Mouse (Mus musculus): ENCODE measurements around the gene Espn. TPM values are rescaled to one million over a fixed set of nuclear protein-coding genes. Genes with fewer than 3 reads are reported as not detected.

Gene Espn
- total RNA-seq, 2 experiments from 2014 or later = 0.13 to 0.45 TPM

- intact Hi-C loops (cut with DNase I) = no loop called here
- no peak for TF ChIP-seq CTCF (IDR thresholded peaks at IDR 0.05)
These were observed 43.5 kb downstream of the Espn start for GRCm38 (mm10) chr4:152108673-152109072.

GRCm38 (mm10) chr4:152107971-152108509 is 44.1 kb downstream of the Espn start:
- intact Hi-C loops (cut with DNase I) = no loop called here
- DNase-seq = peak; percentile 73
- Histone ChIP-seq H3K27ac (0 out of 2 replicates have a peak overlapping the region, but pooled peaks have one; percentile 43), H3K4me3 (peak overlapping the region; percentile 59)
- TF ChIP-seq CTCF (IDR thresholded peaks at IDR 0.05) = no peak

More at GRCm38 (mm10) chr4:152108673-152109072, 43.5 kb downstream of the Espn start:
- no peak overlapping the region for H3K4me3 ChIP-seq
- DNase-seq = no peak
- no peak overlapping the region for H3K27ac ChIP-seq

GRCm38 (mm10) chr4:152107493-152107892 is 44.7 kb downstream of the Espn start:
- H3K4me3 ChIP-seq = peak overlapping the region; percentile 59

GRCm38 (mm10) chr4:152106746-152107145 is 45.4 kb downstream of the Espn start:
- DNase-seq = no peak
- Histone ChIP-seq H3K4me3 (no peak overlapping the region), H3K27ac (no peak overlapping the region)
- intact Hi-C loops (cut with DNase I) = no loop called here
- TF ChIP-seq CTCF (IDR thresholded peaks at IDR 0.05) = peak; percentile 5; the same call in 1 of the 2 replicates

More at GRCm38 (mm10) chr4:152107493-152107892, 44.7 kb downstream of the Espn start:
- intact Hi-C loops (cut with DNase I) = no loop called here
- no peak for TF ChIP-seq CTCF (IDR thresholded peaks at IDR 0.05)
- H3K27ac ChIP-seq = 0 out of 2 replicates have a peak overlapping the region, but pooled peaks have one; percentile 43
- DNase-seq = no peak

GRCm38 (mm10) chr4:152103025-152103424 is 49.1 kb downstream of the Espn start:
- TF ChIP-seq CTCF (IDR thresholded peaks at IDR 0.05) = peak; percentile 80
- peak; percentile 76 for DNase-seq
- intact Hi-C loops (cut with DNase I) = no loop called here
- Histone ChIP-seq H3K27ac (no peak overlapping the region), H3K4me3 (no peak overlapping the region)

GRCm38 (mm10) chr4:152101921-152102320 is 50.2 kb downstream of the Espn start:
- no peak overlapping the region; the same call in 1 of the 2 replicates for H3K4me3 ChIP-seq
- TF ChIP-seq CTCF (IDR thresholded peaks at IDR 0.05) = no peak
- H3K27ac ChIP-seq = no peak overlapping the region
- no peak for DNase-seq
- intact Hi-C loops (cut with DNase I) = no loop called here

- H3K4me3 ChIP-seq = peak overlapping the region; percentile 43
- intact Hi-C loops (cut with DNase I) = no loop called here
- H3K27ac ChIP-seq = peak overlapping the region; percentile 68
- no peak for DNase-seq
- TF ChIP-seq CTCF (IDR thresholded peaks at IDR 0.05) = no peak
These were observed 51.0 kb downstream of the Espn start for GRCm38 (mm10) chr4:152101081-152101653.

GRCm38 (mm10) chr4:152100541-152100940 is 51.6 kb downstream of the Espn start:
- Histone ChIP-seq H3K4me3 (peak overlapping the region; percentile 43), H3K27ac (peak overlapping the region; percentile 68)
- intact Hi-C loops (cut with DNase I) = no loop called here
- no peak for DNase-seq
- TF ChIP-seq CTCF (IDR thresholded peaks at IDR 0.05) = no peak

- intact Hi-C loops (cut with DNase I) = loop anchor here (2.0 kb wide), 1 partner anchor 117 kb away; no protein-coding TSS in a partner anchor
- no peak for DNase-seq
- Histone ChIP-seq H3K27ac (peak overlapping the region; percentile 92), H3K4me3 (peak overlapping the region; percentile 75)
- no peak for TF ChIP-seq CTCF (IDR thresholded peaks at IDR 0.05)
These were observed 54.0 kb downstream of the Espn start for GRCm38 (mm10) chr4:152097911-152098799.

- intact Hi-C loops (cut with DNase I) = loop anchor here (1.0 to 2.0 kb wide), 2 partner anchors 59 to 116 kb away; partner anchors contain the start of gene Tas1r1
- TF ChIP-seq CTCF (IDR thresholded peaks at IDR 0.05) = no peak
- no peak for DNase-seq
- H3K27ac ChIP-seq = peak overlapping the region; percentile 92
- H3K4me3 ChIP-seq = peak overlapping the region; percentile 75
These were observed 55.2 kb downstream of the Espn start for GRCm38 (mm10) chr4:152096927-152097326.

- Histone ChIP-seq H3K4me3 (peak overlapping the region; percentile 75), H3K27ac (peak overlapping the region; percentile 92)
- intact Hi-C loops (cut with DNase I) = loop anchor here (1.0 to 2.0 kb wide), 3 partner anchors 13 to 115 kb away; partner anchors contain the start of gene Tas1r1
- peak; percentile 99; the same call in 1 of the 2 replicates for TF ChIP-seq CTCF (IDR thresholded peaks at IDR 0.05)
- DNase-seq = peak; percentile 91
These were observed 55.9 kb downstream of the Espn start for GRCm38 (mm10) chr4:152095937-152096910.

All from gastrocnemius, adult 2 months (tissue).